Comparison of ENCODE assay signal across 8 mouse cellular contexts in the genomic region with DNA sequence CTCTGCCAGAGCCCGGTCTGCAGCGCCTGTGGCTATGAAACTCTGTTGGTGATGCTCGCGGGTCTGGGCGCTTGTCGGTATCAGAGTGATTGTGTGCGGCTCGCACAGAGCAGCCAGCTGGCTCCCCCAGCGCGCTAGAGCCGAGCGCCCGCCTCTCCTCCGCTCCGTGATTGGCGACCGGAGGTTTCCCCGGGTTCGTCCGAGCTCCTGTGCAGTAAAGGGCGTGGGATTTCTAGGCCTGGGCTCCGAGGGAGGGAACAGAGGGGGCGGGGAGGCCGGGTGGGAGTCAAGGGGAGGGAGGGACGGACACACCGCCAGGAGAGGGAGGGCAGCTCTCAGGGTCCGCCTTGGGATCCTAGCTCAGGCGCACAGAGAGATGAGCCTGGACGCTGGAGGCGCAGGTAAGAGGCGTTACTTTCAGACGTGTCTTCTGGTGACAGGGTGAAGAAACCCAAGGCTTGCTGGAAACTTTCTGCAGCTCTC. TPM values are rescaled to one million over a fixed set of nuclear protein-coding genes. Genes with fewer than 3 reads are reported as not detected.
DNase-seq lines count a peak whose midpoint lies in the region; ATAC-seq and TF ChIP-seq lines count a peak whose summit lies in the region.
"Had no signal": no experiment of that assay in that cellular context is flagged by ENCODE, and none has a peak within 500 bp of the region (broad histone marks: within the 10 kb centered on the region; RNA-seq: fewer than 3 reads in every experiment).

Adamts18 (minus strand) TSS at position 86 of the 483 bp plus-strand sequence.

- H3K36me3 ChIP-seq in lung, embryonic 14.5 days (ENCODE audit: insufficient read depth): no peaks in the 10 kb centered on the region
- no peaks in the 10 kb centered on the region for H3K36me3 ChIP-seq in forebrain, embryonic 15.5 days

- peak within 1 kb of the TSS; percentile 55 for H3K9ac ChIP-seq in lung, embryonic 14.5 days
- peak within 1 kb of the TSS; percentile 76 for H3K9ac ChIP-seq in forebrain, embryonic 15.5 days (replicated peaks)

- TF ChIP-seq POLR2A in olfactory bulb, adult 2 months (IDR thresholded peaks at IDR 0.05; ENCODE audit: insufficient read depth, low read depth, low read length): no peak

- intact Hi-C loops in left cerebral cortex, postnatal 25 days (cut with DNase I): no loop called here

- no peaks in the 10 kb centered on the region for H3K4me1 ChIP-seq in lung, embryonic 14.5 days (ENCODE audit: insufficient read depth)
- H3K4me1 ChIP-seq in forebrain, embryonic 15.5 days: peaks cover 39% of the 10 kb centered on the region
- peaks cover 15% of the 10 kb centered on the region for H3K4me1 ChIP-seq in olfactory bulb, adult 2 months (ENCODE audit: control insufficient read depth, insufficient read depth, low read length)
- H3K4me1 ChIP-seq: megakaryocyte, embryonic 14.5 days had no signal

- DNase-seq in lung, embryonic 14.5 days: peak; percentile 71
- no peak for DNase-seq in lung, postnatal 14 days
- peak; percentile 73 for DNase-seq in cerebellum, adult 9-10 months
- DNase-seq in left cerebral cortex, postnatal 25 days (ENCODE audit: low spot score in 2 of 2): peak; percentile 35 to 48
- no peak for DNase-seq in natural killer cell, adult 2 months (ENCODE audit: low spot score in 2 of 2)

- peak within 1 kb of the TSS; percentile 65 for H3K27ac ChIP-seq in lung, embryonic 14.5 days (ENCODE audit: low read depth)
- peak within 1 kb of the TSS; percentile 88 for H3K27ac ChIP-seq in forebrain, embryonic 15.5 days (replicated peaks)
- H3K27ac ChIP-seq in olfactory bulb, adult 2 months (ENCODE audit: insufficient read depth, low read depth, low read length): no peak within 1 kb of the TSS

- peak within 1 kb of the TSS; percentile 89 for H3K4me2 ChIP-seq in lung, embryonic 14.5 days
- peak within 1 kb of the TSS; percentile 93 for H3K4me2 ChIP-seq in forebrain, embryonic 15.5 days (replicated peaks)

- H3K4me3 ChIP-seq in lung, embryonic 14.5 days (ENCODE audit: low read depth, low read length): peak within 1 kb of the TSS; percentile 48
- H3K4me3 ChIP-seq in forebrain, embryonic 15.5 days: peak within 1 kb of the TSS; percentile 67
- H3K4me3 ChIP-seq in olfactory bulb, adult 2 months (ENCODE audit: insufficient read depth, low read depth, low read length): peak within 1 kb of the TSS; percentile 49

- no peaks in the 10 kb centered on the region for H3K9me3 ChIP-seq in lung, embryonic 14.5 days (ENCODE audit: low read depth, low read length)
- no peaks in the 10 kb centered on the region for H3K9me3 ChIP-seq in forebrain, embryonic 15.5 days

- WGBS in lung, embryonic 14.5 days: 1% methylated on average over 32 of the region's 32 CpGs
- WGBS in forebrain, embryonic 15.5 days: under 1% methylated on average over 32 of the region's 32 CpGs
- WGBS in olfactory bulb, adult 2 months: 1% methylated on average over 32 of the region's 32 CpGs

- ATAC-seq in lung, embryonic 14.5 days (ENCODE audit: insufficient read depth): peak; percentile 86
- ATAC-seq in forebrain, embryonic 15.5 days (replicated peaks): peak; percentile 89

- H3K27me3 ChIP-seq in lung, embryonic 14.5 days (ENCODE audit: insufficient read depth, low read length): peaks cover 36% of the 10 kb centered on the region
- 0 out of 2 replicates have a peak, but pooled peaks cover 4% of the 10 kb centered on the region for H3K27me3 ChIP-seq in forebrain, embryonic 15.5 days

- no peak for TF ChIP-seq CTCF in lung, embryonic 14.5 days (IDR thresholded peaks at IDR 0.05; ENCODE audit: low read depth)
- no peak for TF ChIP-seq CTCF in olfactory bulb, adult 2 months (IDR thresholded peaks at IDR 0.05; ENCODE audit: insufficient read depth, low read depth, low read length)

RNA-seq across cellular contexts. Expression of gene Adamts18, which starts in this region (rescaled TPM):
- 11.5 and 13.1 TPM in 2 replicates for polyA plus RNA-seq in lung, embryonic 14.5 days (2014; fragmentation: Nextera tagmentation; extraction: Ambion mirVana)
- 22.1 and 23.3 TPM in 2 replicates for polyA plus RNA-seq in forebrain, embryonic 15.5 days (2015; fragmentation: Nextera tagmentation; extraction: Ambion mirVana)
- 1 to 10 TPM; 2.6 to 3.1 TPM for total RNA-seq in left cerebral cortex, postnatal 25 days (2021)
- not detected in 2 replicates for polyA plus RNA-seq in olfactory bulb, adult 2 months (2012; ENCODE audit: insufficient read depth, insufficient read length, low replicate concordance, missing spikeins)

Comparison
In these comparisons a context has a peak if more than half of its experiments do, and no peak if none do; other contexts are left out.
1. RNA of gene Adamts18 (polyA plus RNA-seq): 22.1 to 23.3 TPM in forebrain, embryonic 15.5 days and 11.5 to 13.1 TPM in lung, embryonic 14.5 days; not detected in olfactory bulb, adult 2 months; every median in the first group is over 10 times any median in the second.
2. DNase-seq: peak in lung, embryonic 14.5 days (single experiment), cerebellum, adult 9-10 months (single experiment) and left cerebral cortex, postnatal 25 days (2 of 2); none in lung, postnatal 14 days (single experiment) and natural killer cell, adult 2 months (0 of 2).
3. Peak in every context shown above with its lines, with median percentiles within 50 percentile points of each other: H3K4me3 ChIP-seq.